Comparison of ENCODE assay signal across 8 mouse cellular contexts in genomic region chr7:98359951-98360620, GRCm38 (mm10). TPM values are rescaled to one million over a fixed set of nuclear protein-coding genes. Genes with fewer than 3 reads are reported as not detected.
DNase-seq lines count a peak whose midpoint lies in the region; ATAC-seq and TF ChIP-seq lines count a peak whose summit lies in the region.

No protein-coding gene starts in this region.

- H3K79me2 ChIP-seq in CH12.LX (replicated peaks; ENCODE audit: control insufficient read depth, extremely low read depth, insufficient read depth, poor library complexity, severe bottlenecking): no peaks in the 10 kb centered on the region

- no peak for TF ChIP-seq RAD21 in CH12.LX (IDR thresholded peaks at IDR 0.05; ENCODE audit: low read depth, low read length)

- no peaks in the 10 kb centered on the region for H3K27me3 ChIP-seq in CH12.LX (replicated peaks)
- H3K27me3 ChIP-seq in heart, embryonic 15.5 days: no peaks in the 10 kb centered on the region

- intact Hi-C loops in left cerebral cortex, postnatal 25 days (cut with DNase I): no loop called here

- TF ChIP-seq POLR2A in CH12.LX (IDR thresholded peaks at IDR 0.05; ENCODE audit: low read depth, low read length): no peak

- ATAC-seq in erythroblast, adult 5-6 weeks (replicated peaks; ENCODE audit: low FRiP score, poor library complexity, severe bottlenecking): 0 out of 2 replicates have a peak, but pooled peaks have one; percentile 36
- ATAC-seq in heart, embryonic 15.5 days (replicated peaks; ENCODE audit: insufficient number of reproducible peaks, insufficient read depth, low FRiP score, low read depth): peak; percentile 65

- peaks cover 16% of the 10 kb centered on the region for H3K9me3 ChIP-seq in CH12.LX (replicated peaks; ENCODE audit: low read length)
- no peaks in the 10 kb centered on the region for H3K9me3 ChIP-seq in heart, embryonic 15.5 days (replicated peaks)

- DNase-seq in CH12.LX (ENCODE audit: extremely low read depth): no peak
- peak; percentile 40 to 44 for DNase-seq in adrenal gland, adult 18-20 months (ENCODE audit: low spot score in 2 of 2)
- peak; percentile 70 for DNase-seq in kidney, postnatal 10 days
- DNase-seq in mesoderm, embryonic 11.5 days (ENCODE audit: low read depth, low spot score): peak; percentile 85
- peak; percentile 7 for DNase-seq in thymus, postnatal 14 days
- DNase-seq in left cerebral cortex, postnatal 25 days (ENCODE audit: low spot score in 2 of 2): no peak

- TF ChIP-seq EP300 in CH12.LX (IDR thresholded peaks at IDR 0.05; ENCODE audit: low read length): no peak

- no peak for TF ChIP-seq CTCF in CH12.LX (conservative IDR thresholded peaks at IDR 0.05 in 1 of 2, IDR thresholded peaks at IDR 0.05 in 1 of 2; ENCODE audit: low read depth in 2 of 2, low read length in 2 of 2)

- dilution Hi-C loops in CH12.LX (cut with MboI; ENCODE audit: extremely low pct_ligation_motif_present, extremely low pct_unique_long_range_greater_than_20kb, low sequenced_read_pairs): no loop called here

- no peak overlapping the region for H3K27ac ChIP-seq in CH12.LX (ENCODE audit: insufficient read depth, low read depth)
- peak overlapping the region; percentile 86 for H3K27ac ChIP-seq in heart, embryonic 15.5 days

- H3K9ac ChIP-seq in CH12.LX (ENCODE audit: insufficient read depth, low read depth): no peak overlapping the region
- peak overlapping the region; percentile 75 for H3K9ac ChIP-seq in heart, embryonic 15.5 days

- in situ Hi-C loops in CH12.LX (cut with MboI; ENCODE audit: low pct_ligation_motif_present, low pct_unique_long_range_greater_than_20kb, low sequenced_read_pairs): loop anchor here (10.0 kb wide), 2 partner anchors 45 to 75 kb away; no protein-coding TSS in a partner anchor

- peaks cover 0 to 2% of the 10 kb centered on the region in 2 experiments for H3K36me3 ChIP-seq in CH12.LX (replicated peaks in 1 of 2; ENCODE audit: control insufficient read depth in 1 of 2, insufficient read depth in 1 of 2, low read length in 1 of 2)
- H3K36me3 ChIP-seq in heart, embryonic 15.5 days: no peaks in the 10 kb centered on the region

- H3K4me2 ChIP-seq in CH12.LX (ENCODE audit: insufficient read depth, low read depth, poor library complexity, severe bottlenecking): peak overlapping the region; percentile 19
- H3K4me2 ChIP-seq in heart, embryonic 15.5 days: peak overlapping the region; percentile 97

- H3K4me1 ChIP-seq in CH12.LX (ENCODE audit: control insufficient read depth in 1 of 2, insufficient read depth in 2 of 2): peaks cover 11 to 34% of the 10 kb centered on the region in 2 experiments; a peak in 3 of 4 replicates
- peaks cover 30% of the 10 kb centered on the region for H3K4me1 ChIP-seq in heart, embryonic 15.5 days (replicated peaks)

- WGBS in heart, embryonic 15.5 days: under 1% methylated on average over 33 of the region's 33 CpGs

- H3K4me3 ChIP-seq in CH12.LX (replicated peaks in 1 of 3; ENCODE audit: low read depth in 2 of 3, low read length in 2 of 3, poor library complexity in 1 of 3): peak overlapping the region; percentile 62 to 74 (median 74)
- H3K4me3 ChIP-seq in heart, embryonic 15.5 days: peak overlapping the region; percentile 92

TF ChIP-seq in CH12.LX, 34 proteins besides CTCF, POLR2A, EP300 and RAD21:
- TF ChIP-seq RCOR1 (conservative IDR thresholded peaks at IDR 0.05; ENCODE audit: low read depth, low read length): no peak
- no peak for TF ChIP-seq PAX5 (IDR thresholded peaks at IDR 0.05; ENCODE audit: low read length)
- TF ChIP-seq ZNF384 (IDR thresholded peaks at IDR 0.05; ENCODE audit: low read depth, low read length): no peak
- no peak for TF ChIP-seq USF2 (conservative IDR thresholded peaks at IDR 0.05; ENCODE audit: low read depth, low read length)
- TF ChIP-seq ELF1 (IDR thresholded peaks at IDR 0.05; ENCODE audit: low read depth, low read length): 0 out of 2 replicates have a peak, but pooled peaks have one; percentile 17
- TF ChIP-seq CHD2 (IDR thresholded peaks at IDR 0.05; ENCODE audit: low read length): no peak
- TF ChIP-seq TCF12 (IDR thresholded peaks at IDR 0.05; ENCODE audit: low read depth, low read length): 0 out of 2 replicates have a peak, but pooled peaks have one; percentile 18
- TF ChIP-seq HCFC1 (IDR thresholded peaks at IDR 0.05; ENCODE audit: low read depth, low read length): no peak
- no peak for TF ChIP-seq MEF2A (IDR thresholded peaks at IDR 0.05; ENCODE audit: borderline replicate concordance, low read depth, low read length)
- no peak for TF ChIP-seq IRF4 (IDR thresholded peaks at IDR 0.05; ENCODE audit: low read depth, low read length)
- TF ChIP-seq JUND (conservative IDR thresholded peaks at IDR 0.05; ENCODE audit: low read depth, low read length): no peak
- TF ChIP-seq NRF1 (IDR thresholded peaks at IDR 0.05; ENCODE audit: low read depth, low read length): no peak
- TF ChIP-seq BHLHE40 (IDR thresholded peaks at IDR 0.05; ENCODE audit: low read depth, low read length): no peak
- no peak for TF ChIP-seq SMC3 (IDR thresholded peaks at IDR 0.05; ENCODE audit: low read depth, low read length)
- TF ChIP-seq UBTF (IDR thresholded peaks at IDR 0.05; ENCODE audit: low read depth, low read length): no peak
- TF ChIP-seq KAT2A (IDR thresholded peaks at IDR 0.05; ENCODE audit: insufficient replicate concordance, low read length): no peak
- no peak for TF ChIP-seq GABPA (IDR thresholded peaks at IDR 0.05; ENCODE audit: insufficient replicate concordance, low read depth, low read length)

RNA-seq across cellular contexts. Expression of gene Tsku, which starts 1.0 kb away (rescaled TPM):
- total RNA-seq in CH12.LX (2012; rRNA removed): 2.1 and 3.9 TPM in 2 replicates
- total RNA-seq in CH12.LX (2014; rRNA removed): 1.1 and 1.4 TPM in 2 replicates
- 3.0 and 3.9 TPM in 2 replicates for polyA plus RNA-seq in CH12.LX (2012; ENCODE audit: insufficient read length, low read depth)
- 10 to 100 TPM; 16.7 to 16.9 TPM for total RNA-seq in adrenal gland, adult 18-20 months (2021)
- total RNA-seq in erythroblast, adult 5-6 weeks (2015; ENCODE audit: low replicate concordance): not detected in 2 replicates
- total RNA-seq in erythroblast, adult 5-6 weeks (2017; ENCODE audit: low replicate concordance): 1.1 TPM in 1 of 2 replicates, not detected in the other
- polyA plus RNA-seq in heart, embryonic 15.5 days (2015; fragmentation: Nextera tagmentation; extraction: Ambion mirVana): 4.6 and 6.1 TPM in 2 replicates
- total RNA-seq in left cerebral cortex, postnatal 25 days (2021): 1 to 10 TPM; 2.1 to 2.7 TPM

RNA-seq across cellular contexts. Expression of gene Acer3, which starts 39.1 kb away (rescaled TPM):
- 14.4 TPM in 2 replicates for total RNA-seq in CH12.LX (2012; rRNA removed)
- 16.6 and 16.8 TPM in 2 replicates for total RNA-seq in CH12.LX (2014; rRNA removed)
- 10.7 and 11.5 TPM in 2 replicates for polyA plus RNA-seq in CH12.LX (2012; ENCODE audit: insufficient read length, low read depth)
- 10 to 100 TPM; 11.7 to 12.9 TPM for total RNA-seq in adrenal gland, adult 18-20 months (2021)
- 18.4 and 22.2 TPM in 2 replicates for total RNA-seq in erythroblast, adult 5-6 weeks (2015; ENCODE audit: low replicate concordance)
- 17.0 and 27.6 TPM in 2 replicates for total RNA-seq in erythroblast, adult 5-6 weeks (2017; ENCODE audit: low replicate concordance)
- 16.2 and 16.9 TPM in 2 replicates for polyA plus RNA-seq in heart, embryonic 15.5 days (2015; fragmentation: Nextera tagmentation; extraction: Ambion mirVana)
- total RNA-seq in left cerebral cortex, postnatal 25 days (2021): 10 to 100 TPM; 20.0 to 26.1 TPM

Comparison
In these comparisons a context has a peak if more than half of its experiments do, and no peak if none do; other contexts are left out.
1. DNase-seq: peak in adrenal gland, adult 18-20 months (2 of 2), kidney, postnatal 10 days (single experiment), mesoderm, embryonic 11.5 days (single experiment) and thymus, postnatal 14 days (single experiment); none in CH12.LX (single experiment) and left cerebral cortex, postnatal 25 days (0 of 2).